Mouse (Mus musculus) ovary, postnatal 10 days (tissue): ENCODE measurements around the gene Zfp30.
A peak's percentile ranks its signal among the peaks of the same experiment; 100 is the strongest.

Source experiments
- DNase-seq: peaks from one replicate; pipeline ENCODE4 v3.0.0; 2022; ENCODE audit warnings: low spot score

Zfp30 gene

DNA sequence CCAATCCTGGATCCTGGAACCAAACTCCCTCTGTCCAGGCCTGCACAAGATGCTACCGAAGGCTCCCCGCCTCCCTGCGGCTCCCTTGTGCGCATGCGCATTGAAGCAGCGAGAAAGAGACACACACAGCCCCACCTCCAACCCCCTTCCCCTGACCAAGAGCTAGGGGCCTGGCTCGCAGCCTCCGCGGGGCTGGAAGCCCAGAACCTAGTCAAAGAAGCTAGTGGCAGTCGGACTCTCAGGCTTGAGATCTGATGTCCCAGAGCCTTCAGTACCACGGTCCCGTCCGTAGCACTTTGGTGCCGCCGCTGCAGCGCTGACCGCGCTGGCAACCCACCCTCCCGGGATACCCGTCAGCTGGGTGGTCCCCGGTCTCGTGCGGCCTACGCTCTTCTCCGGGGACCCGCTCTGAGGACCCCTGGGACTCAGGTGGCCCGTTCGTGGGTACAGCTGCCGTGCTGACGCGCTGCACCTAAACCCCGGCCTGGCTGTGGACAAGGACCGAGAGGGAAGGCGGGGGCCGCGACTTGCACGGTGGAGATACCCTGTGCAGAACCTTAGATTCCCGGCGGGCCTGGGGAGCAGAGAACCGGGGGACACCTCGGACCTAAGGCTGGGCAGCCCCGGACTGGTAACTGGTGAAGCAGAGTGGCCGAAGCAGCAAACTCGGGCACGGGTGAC lies at the start of gene Zfp30:
Zfp30 (plus strand) TSS at position 128 of the 681 bp plus-strand sequence.
- DNase-seq: peak; percentile 75

DNA sequence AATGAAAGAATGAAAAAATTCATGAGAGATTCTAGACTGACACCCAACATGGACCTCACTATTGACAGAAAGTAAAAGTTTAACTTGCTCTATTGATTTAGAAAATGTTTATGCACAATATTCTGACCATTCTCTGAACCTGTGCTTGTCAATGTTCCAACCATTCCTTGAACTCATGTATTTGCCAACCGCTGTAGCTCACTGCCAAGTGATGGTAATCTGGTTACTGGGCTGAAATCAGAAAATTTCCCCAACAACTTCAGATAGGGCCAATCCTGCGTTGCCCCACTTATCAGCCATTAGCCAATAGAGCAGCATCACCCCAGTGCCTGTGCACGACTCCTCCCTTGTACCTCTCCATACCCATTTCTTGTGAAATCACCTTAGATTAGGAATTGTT lies 41.5 kb upstream of the Zfp30 start:
- DNase-seq: no peak

DNA sequence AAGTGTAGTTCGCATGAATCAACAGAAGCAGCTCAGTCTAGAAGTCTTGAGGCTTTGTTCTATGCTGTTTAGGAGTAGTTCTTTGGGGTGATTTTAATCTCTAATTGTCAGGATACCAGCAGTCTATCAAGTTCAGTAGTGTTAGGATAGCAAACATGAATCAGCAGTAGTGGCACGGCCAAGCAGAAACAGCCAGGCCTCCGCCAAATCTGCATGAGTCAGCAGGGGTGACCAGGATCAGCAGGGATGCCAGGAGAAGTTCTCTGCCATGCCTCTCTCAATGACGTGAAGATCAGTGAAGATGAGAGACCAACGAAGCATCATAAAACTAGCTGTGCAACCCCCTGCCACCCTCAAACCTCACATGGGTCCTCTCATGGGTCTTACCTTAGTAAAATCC lies 23.3 kb upstream of the Zfp30 start:
- no peak for DNase-seq

DNA sequence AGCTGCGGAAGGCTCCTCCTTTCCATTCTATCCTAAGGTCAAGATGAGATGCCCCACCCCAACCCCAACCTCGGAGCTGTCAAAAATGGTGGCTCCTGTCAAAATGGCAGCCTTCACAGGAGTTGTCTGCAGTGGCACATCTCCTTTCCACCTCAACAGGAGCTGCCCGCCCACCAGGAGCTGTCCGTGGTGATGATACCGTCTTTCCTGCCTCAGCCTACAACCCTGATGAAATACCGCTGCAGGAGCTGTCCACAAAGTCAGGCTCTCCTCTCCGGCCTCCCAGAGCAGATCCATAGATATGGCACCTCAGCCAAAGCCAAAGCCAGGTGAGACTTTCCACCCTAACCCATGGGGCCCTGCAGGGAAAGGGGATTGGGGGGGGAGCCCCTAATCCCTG lies 19.1 kb upstream of the Zfp30 start:
- DNase-seq: no peak

DNA sequence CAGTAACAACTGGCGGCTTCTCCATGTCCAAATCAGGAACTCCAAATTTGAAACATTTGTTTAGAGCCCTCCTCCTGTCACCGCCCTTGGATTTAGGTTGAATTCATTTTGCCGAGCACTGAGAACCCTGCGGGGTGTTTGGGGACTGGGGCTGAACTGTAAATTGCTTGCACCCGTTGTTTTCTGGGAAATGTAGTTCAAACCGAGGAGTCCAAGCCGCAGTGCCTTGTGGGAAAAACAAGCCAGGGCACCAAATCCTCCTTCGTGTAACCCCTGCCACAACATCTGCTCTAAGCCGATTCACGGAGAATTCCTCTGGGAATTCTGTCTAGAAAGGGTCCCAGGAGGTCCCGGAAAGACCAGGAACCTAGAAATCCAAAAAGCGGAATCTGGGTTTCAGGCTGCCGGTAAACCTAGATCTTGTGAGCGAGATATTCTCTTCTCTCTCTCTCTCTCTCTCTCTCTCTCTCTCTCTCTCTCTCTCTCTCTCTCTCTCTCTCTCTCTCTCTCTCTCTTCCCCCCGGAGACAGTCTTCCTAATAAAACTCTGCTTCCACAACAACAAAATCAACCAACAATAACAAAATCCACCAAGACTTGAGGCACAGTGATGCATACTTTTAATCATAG lies 16.6 kb upstream of the Zfp30 start:
- peak; percentile 52 for DNase-seq

DNA sequence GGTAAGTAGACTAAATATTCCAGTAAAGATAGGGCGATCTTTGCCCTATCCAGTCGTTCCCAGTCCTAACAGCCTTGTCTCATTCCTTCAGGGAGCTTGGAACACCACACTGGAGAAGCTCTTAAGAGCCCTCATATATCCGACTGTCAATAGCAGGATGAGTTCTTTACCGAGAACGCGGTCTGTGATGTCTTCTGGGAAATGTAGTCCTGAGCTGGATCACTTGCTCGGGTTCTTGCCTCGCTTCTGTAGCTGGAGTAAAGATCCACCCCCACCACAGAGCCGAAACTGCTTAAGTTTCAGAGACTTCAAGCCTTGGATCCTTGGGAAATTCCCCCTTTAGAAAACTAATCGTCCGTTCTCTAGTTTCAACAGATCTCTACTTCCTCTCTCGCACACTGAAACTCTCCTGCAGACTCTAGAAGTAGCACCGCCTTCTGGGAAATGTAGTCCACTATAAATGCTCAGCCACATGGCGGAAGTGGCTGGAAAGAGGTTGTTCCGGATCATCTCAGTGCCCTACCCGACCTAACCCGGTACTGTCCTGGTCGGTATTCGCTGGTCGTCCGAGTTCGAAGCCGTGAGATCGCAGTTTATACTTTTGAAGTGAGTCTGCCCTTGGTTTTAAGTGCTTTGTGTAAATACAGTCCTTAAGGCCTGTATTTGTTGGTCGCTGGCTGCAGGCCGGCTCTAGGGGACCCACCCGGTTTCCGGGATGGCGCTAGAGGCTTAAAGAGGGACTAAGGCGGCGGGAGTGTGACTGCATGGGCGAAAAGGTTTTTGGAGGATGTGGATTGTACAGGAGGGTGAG lies 15.5 kb upstream of the Zfp30 start, which contains the start of gene Zfp84:
Zfp84 (plus strand) TSS at position 463 of the 811 bp plus-strand sequence.
- peak; percentile 52 for DNase-seq

DNA sequence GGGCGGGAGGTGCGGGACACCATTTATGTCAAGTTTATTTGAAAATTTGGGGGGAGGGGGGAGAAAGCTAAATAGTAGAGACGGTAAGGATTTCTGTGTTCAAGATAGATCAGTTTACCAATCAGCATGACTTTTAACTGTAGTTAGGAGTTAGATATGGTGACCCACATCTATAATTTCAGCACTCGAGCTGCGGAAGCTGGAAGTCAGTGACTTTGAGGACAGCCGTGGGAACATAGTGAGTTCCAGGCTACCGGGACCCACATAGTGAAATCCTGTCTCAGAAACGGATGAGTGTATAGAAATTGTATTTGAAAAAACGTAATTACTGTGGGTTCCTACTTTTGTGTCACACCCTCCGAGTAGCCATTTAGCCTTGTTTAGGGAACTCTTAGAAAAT lies 14.8 kb upstream of the Zfp30 start:
- no peak for DNase-seq

DNA sequence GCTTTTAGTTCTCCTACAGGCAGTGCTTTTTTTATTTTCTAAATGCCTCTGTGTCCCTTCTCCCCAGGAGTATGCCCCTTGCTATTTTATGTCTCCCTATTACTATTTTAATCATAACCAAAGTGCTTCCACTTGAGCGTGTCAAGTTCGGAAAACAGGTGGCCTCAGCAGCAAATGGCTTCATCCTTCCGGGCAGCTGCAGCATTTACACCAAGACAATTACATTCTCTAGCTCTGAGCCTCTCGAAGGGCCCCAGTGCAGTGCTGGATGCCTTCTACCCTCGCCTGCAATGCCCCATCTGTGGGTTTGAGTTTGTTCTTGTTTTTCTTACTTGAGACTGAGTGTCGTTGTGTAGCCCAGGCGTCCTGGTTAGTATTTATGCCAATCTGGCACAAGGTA lies 10.3 kb upstream of the Zfp30 start:
- DNase-seq: no peak

DNA sequence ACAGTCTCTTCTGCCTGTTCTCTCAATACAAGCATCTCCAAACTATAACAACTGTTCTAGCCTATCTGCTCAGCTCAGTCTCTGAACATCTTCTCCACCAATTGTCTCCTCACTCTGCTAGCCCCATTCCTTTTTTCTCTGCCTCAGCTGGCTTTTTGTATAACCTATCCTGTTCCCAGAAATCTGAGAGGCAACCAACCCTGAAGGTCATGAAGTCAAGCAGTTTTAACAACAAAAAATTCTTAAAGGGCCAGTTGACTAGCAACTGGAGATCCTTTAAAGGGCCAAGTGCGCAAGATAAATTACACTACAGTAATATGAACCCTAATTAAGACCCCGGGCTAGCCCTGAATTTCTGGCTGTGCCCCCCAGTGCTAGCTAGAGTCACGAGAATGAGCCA lies 9.4 kb upstream of the Zfp30 start:
- DNase-seq: no peak

DNA sequence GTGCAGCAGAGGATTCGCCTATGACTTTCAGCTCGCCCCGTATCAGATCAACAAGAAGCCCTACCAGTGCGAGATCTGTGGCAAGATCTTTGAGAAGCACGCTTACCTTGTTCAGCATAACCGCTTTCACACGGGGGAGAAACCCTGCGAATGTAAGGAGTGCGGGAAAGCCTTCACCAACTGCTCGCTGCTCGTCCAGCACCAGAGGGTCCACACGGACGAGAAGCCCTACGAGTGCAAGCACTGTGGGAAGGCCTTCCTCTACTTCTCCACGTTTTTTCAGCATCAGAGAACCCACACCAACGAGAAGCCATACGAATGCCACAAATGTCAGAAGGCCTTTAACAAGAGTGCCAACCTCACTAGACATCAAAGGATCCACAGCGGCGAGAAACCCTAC lies 7.2 kb upstream of the Zfp30 start:
- no peak for DNase-seq

DNA sequence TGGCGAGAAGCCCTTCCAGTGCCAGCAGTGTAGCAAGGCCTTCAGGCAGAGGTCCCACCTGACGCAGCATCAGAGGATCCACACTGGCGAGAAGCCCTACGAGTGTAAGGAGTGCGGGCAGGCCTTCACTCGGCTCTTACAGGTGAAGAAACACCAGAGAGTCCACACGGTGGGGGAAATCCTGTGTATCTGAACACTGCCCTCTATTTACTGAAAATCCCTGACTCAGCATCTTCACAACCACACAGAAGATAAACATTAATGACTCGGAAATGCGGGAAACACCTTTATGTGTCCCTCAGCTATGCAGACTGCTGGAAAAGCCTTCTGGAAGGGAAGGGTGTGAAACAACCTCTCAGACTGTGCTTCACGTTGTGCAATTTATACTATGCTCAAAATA lies 6.4 kb upstream of the Zfp30 start:
- DNase-seq: no peak

DNA sequence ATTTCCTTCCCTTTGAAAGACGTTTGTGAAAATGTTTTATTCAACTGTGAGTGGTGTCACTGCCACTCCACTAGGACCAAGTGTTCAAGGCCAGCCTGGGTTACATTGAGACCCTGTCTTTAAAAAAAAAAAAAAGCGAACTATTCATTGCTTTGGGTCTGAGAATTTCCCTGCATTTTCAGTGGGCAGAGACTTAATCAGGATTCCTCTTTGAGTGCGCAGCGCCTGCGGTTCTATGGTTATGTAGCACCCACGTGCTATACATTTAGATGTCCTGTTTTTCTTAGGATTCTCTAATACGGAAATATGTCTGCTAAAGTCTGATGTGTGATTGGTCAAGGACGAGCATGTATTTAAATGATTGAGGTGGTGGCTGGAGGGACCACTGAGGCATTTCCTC lies 1.2 kb downstream of the Zfp30 start:
- DNase-seq: no peak

DNA sequence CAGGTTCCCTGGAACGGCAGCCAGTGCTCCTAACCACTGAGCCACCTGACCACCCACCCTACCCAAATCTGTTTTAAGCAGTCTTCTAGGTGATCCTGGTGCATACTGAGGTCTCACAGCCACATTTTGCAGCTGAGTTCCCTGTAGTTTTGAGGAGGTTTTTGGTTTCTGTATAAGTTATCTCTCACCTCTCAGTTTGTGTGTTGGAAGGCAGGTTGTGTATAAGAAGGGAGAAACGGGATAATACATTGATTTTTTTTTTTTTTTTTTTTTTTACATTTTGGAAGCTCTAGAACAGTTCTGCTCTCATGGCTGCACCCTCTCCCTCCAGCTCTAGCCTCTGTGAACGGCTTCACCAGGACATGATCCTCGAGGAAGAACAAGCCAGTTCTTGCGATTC lies 2.1 kb downstream of the Zfp30 start:
- DNase-seq: no peak

DNA sequence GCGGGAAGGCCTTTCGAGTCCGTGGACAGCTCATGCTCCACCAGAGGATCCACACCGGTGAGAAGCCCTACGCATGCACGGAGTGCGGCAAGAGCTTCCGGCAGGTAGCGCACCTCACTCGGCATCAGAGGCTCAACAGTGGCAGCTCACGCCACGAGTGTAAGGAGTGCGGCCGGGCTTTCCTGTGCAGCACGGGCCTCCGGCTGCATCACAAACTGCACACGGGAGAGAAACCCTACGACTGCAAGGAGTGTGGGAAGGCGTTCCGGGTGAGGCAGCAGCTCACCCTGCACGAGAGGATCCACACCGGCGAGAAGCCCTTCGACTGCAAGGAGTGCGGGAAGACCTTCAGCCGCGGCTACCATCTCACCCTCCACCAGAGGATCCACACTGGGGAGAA lies 9.1 kb downstream of the Zfp30 start:
- no peak for DNase-seq

DNA sequence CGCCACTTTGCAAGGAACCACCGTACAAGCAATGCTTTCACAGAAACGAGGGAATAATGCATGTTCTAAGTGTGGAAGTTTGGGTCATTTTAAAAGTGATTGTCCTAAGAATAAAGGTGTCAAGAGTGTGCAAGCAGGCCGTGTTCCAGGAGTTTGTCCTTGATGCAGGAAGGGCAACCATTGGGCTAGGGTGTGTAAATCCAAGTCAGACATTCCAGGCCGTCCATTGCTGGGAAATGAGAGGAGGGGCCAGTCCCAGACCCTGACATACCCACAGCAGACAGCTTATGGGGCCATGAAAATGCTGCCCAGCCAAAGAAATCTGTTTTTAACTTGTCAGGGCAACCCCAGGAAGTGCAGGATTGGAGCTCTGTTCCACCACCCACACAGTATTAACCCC lies 23.2 kb downstream of the Zfp30 start:
- no peak for DNase-seq

DNA sequence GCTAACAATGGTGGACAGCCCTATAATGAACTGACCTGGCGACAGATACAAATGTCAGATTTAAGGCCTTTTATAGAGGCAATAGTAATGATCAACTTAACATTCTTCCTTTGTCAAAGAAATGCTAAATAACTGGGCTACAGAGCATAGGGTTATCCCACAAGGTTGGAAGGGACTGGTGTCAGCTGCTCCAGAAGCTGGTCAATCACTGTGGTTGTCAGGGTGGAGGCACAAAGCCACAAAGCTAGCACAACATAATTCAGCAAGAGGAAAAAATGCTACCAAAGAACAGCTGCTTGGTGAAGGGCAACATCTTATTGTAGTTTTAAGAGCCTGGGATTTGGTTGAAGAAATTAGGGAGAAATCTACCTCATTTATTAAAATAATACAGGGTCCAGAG lies 28.4 kb downstream of the Zfp30 start:
- no peak for DNase-seq

DNA sequence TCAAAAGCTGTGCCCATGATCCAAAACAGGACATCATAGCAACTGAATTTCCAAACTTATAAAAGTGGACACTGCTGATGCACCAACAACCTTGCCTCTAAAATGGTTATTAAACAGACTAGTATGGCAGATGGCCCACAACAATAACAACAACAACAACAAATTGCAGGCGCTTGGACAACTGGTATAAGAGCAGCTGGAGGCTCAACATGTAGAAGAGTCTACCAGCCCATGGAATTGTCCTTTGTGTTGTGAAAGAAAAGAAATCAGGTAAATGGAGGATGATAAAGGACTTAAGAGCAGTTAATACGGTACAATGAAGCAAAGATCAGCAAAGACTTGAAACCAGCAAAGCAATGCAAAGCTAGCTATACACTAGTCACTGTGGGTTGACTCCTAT lies 30.6 kb downstream of the Zfp30 start:
- no peak for DNase-seq

DNA sequence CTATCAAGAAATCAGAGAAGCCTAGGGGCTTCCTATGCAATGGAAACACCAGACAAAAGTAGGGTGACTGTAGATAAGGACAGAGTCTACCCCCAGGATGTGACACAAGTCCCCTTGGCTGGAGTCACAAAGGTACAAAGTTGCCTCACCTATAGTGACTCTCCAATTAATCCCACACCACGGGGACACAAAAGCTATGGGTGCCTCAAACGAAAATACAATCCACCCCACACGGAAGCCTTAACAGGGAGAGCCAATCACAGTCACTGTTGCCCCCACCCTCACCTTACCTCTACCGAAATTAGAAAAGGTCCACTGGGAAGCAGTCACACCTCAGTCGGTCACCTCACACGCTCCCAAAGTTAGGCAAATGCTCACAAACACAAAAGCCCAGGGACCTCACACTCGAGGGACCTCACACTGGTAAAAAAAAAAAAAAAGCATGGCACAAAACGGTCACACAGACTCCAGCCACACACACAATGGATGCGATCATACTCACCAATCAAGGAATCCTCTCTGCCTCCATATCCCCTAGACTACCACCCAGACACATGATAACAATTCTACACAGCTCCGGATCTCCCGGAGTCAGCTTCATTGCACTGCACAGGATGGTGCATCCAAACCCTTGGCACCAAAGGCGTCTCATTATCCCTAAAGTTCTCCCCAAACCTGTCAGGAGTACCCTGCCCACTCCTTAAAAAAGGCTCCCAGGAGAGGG lies 31.4 kb downstream of the Zfp30 start:
- no peak for DNase-seq

DNA sequence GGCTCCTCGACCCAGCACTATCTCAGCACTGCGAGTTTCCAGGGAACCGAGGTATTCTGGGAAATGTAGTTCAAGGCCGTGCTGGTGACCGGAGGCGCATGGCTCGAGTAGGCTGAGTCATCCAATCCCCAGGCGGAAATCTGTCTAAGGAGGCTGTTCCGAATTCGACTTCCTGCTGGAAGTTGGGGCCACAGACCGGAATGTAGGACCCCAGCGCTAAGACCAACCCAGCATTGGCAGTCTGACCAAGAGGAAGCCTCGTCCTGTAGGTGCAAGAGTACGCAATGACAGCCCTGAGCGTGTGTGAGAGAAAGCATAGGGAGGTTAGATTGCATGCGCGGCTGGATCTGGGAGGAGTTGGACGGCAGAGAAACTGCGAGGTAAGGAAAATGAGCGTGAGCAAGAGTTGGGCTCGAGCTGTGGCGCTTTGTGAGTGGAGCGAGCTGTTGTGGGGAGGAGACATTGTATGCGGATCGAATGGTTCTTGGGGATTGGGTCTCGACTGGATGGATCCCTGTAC lies 32.2 kb downstream of the Zfp30 start, which contains the start of gene Zfp790:
Zfp790 (plus strand) TSS at position 205 of the 520 bp plus-strand sequence.
- peak; percentile 45 for DNase-seq

DNA sequence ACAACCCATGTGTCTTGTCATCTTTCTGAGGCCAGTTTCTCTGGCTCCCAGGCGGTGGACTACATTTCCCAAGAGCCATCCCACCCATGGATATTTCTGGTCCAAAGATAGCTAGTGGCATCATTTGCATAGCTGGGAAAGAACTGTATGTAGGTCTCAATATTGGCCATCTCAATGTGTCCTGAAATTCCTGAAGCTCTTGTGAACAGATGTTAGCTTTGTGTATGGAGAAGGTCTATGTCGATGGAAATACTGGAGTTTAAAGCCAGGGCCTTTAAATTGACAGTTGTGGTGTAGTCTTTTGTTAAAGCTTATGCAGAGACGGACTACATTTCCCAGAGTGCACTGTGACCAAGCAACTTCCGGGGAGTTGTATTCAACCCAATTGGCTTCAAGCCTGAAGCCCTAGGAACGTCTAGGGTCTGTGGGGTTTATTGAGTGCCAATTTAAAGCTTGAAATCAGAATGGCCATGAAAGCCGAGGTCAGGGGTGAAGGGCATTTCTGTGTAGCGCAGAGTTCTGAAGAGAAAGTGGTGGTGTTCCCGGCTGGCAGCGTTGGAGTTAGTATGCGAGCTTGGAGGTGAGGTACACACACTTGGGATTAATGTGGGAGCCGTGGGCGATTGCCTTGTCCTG lies 34.9 kb downstream of the Zfp30 start:
- DNase-seq: peak; percentile 22

DNA sequence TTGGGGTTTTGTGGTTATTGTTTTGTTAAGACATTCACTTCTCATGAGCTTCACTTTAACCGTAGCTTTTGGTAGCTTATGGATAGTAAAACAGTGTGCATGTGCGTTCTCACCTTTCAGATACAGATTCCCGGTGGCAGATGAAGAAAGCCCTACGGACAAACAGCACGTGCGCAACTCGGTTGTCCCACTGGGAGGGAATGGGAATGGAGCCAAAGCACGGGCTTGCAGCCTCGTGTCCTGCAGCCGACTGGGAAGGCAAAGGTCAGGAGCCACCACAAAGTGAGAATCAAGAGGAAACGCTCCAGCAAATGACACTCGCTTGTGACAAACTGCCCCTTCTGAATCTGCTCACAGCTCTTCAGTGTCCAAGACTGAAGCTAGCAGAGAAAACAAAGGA lies 44.2 kb downstream of the Zfp30 start:
- DNase-seq: no peak

DNA sequence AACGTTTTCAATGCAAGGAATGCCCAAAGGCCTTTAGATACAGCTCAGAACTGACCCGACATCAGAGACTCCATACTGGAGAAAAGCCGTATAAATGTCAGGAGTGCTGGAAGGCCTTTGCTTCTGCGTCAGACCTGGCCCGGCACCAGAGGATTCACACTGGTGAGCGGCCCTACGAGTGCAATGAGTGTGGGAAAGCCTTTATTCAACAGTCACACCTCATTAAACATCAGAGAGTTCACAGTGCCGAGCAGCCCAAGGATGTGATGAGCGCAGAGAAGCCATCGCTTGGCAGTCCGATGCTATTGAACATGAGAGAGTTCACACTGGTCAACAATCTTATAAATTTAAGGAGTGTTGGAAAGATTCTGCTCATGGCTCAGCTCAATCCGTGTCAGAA lies 46.0 kb downstream of the Zfp30 start:
- DNase-seq: no peak
